Mouse (Mus musculus) heart, embryonic 16.5 days (tissue): ENCODE measurements around the gene Grk3. TPM values are rescaled to one million over a fixed set of nuclear protein-coding genes. Genes with fewer than 3 reads are reported as not detected.

Experiments
- ATAC-seq: fragments of 200-750 bp; cut with Nextera tagmentation; replicated peaks from 2 replicates; pipeline ENCODE4 v1.8.0; 2017; ENCODE audit warnings: moderate number of reproducible peaks; ENCODE audit not compliant: insufficient read depth, low FRiP score; ENCODE audit errors: extremely low read depth
- H3K27ac ChIP-seq: fragments of 300-500 bp; sonication (generic); 2 replicates; pipeline ENCODE4 v1.5.1; 2014; ENCODE audit warnings: mild to moderate bottlenecking, low read length, control low read depth, moderate library complexity
- H3K27me3 ChIP-seq: fragments of 300-500 bp; sonication (generic); 2 replicates; pipeline ENCODE4 v1.6.1; 2014; ENCODE audit warnings: low read length, mixed read lengths; ENCODE audit not compliant: control insufficient read depth, insufficient read depth
- H3K36me3 ChIP-seq: fragments of 300-500 bp; sonication (generic); 2 replicates; pipeline ENCODE4 v1.6.1; 2014; ENCODE audit not compliant: control insufficient read depth, insufficient read depth
- H3K4me1 ChIP-seq: fragments of 300-500 bp; sonication (generic); 2 replicates; pipeline ENCODE4 v1.6.1; 2014; ENCODE audit warnings: low read length, mixed read lengths; ENCODE audit not compliant: control insufficient read depth, insufficient read depth
- H3K4me2 ChIP-seq: fragments of 300-500 bp; sonication (generic); 2 replicates; pipeline ENCODE4 v1.6.1; 2014; ENCODE audit warnings: low read depth, mild to moderate bottlenecking, control low read depth, low read length
- H3K4me3 ChIP-seq: fragments of 300-500 bp; sonication (generic); 2 replicates; pipeline ENCODE4 v1.5.1; 2014; ENCODE audit warnings: mild to moderate bottlenecking, control low read depth, low read length
- H3K9ac ChIP-seq: fragments of 300-500 bp; sonication (generic); 2 replicates; pipeline ENCODE4 v1.6.1; 2014; ENCODE audit warnings: low read length, control low read depth
- H3K9me3 ChIP-seq: fragments of 300-500 bp; sonication (generic); replicated peaks from 2 replicates; pipeline ENCODE4 v1.6.1; 2016; ENCODE audit warnings: low read length; ENCODE audit not compliant: control insufficient read depth
- WGBS: fragments of 180-500 bp; shearing (Covaris S2); extraction: QIAGEN DNeasy Blood & Tissue Kit; methylation state at CpG from one replicate; pipeline ENCODE4 v1.1.7; 2014; 5-methylcytosine and 5-hydroxymethylcytosine counted together
- polyA plus RNA-seq: library from polyadenylated mRNA; unstranded; fragments of >200 nt; fragmentation: Nextera tagmentation; extraction: Ambion mirVana; gene quantifications from 2 replicates; pipeline ENCODE4 v1.2.1, GENCODE M21; 2015

Gene Grk3
- polyA plus RNA-seq, 1 experiment from 2014 or later, result 23.9 TPM

- H3K9me3 ChIP-seq, result 0 out of 2 replicates have a peak, but pooled peaks cover 2% of the 10 kb centered on the region
- H3K4me3 ChIP-seq, result no peak overlapping the region
- ATAC-seq, result no peak
- 86% methylated on average over 6 of the region's 6 CpGs for WGBS
- H3K27ac ChIP-seq, result no peak overlapping the region
- H3K9ac ChIP-seq, result no peak overlapping the region
- H3K4me2 ChIP-seq, result no peak overlapping the region
- no peaks in the 10 kb centered on the region for H3K36me3 ChIP-seq
- peaks cover 39% of the 10 kb centered on the region for H3K4me1 ChIP-seq
- no peaks in the 10 kb centered on the region for H3K27me3 ChIP-seq
These were observed 23.0 kb upstream of the Grk3 start for GRCm38 (mm10) chr5:113038601-113039000.

- Histone ChIP-seq H3K9me3 (0 out of 2 replicates have a peak, but pooled peaks cover 2% of the 10 kb centered on the region), H3K27ac (peak overlapping the region; percentile 41), H3K9ac (no peak overlapping the region), H3K4me3 (no peak overlapping the region), H3K36me3 (no peaks in the 10 kb centered on the region), H3K4me2 (peak overlapping the region; percentile 25; the same call in 1 of the 2 replicates), H3K27me3 (no peaks in the 10 kb centered on the region), H3K4me1 (peaks cover 19% of the 10 kb centered on the region)
- ATAC-seq, result peak; percentile 81
- WGBS, result 47% methylated on average over 10 of the region's 10 CpGs
These were observed 19.8 kb upstream of the Grk3 start for GRCm38 (mm10) chr5:113035094-113036047.

GRCm38 (mm10) chr5:113031201-113031754 is 15.7 kb upstream of the Grk3 start:
- Histone ChIP-seq H3K4me1 (peaks cover 19% of the 10 kb centered on the region), H3K4me3 (no peak overlapping the region), H3K36me3 (no peaks in the 10 kb centered on the region), H3K9ac (no peak overlapping the region), H3K9me3 (no peaks in the 10 kb centered on the region), H3K27me3 (no peaks in the 10 kb centered on the region), H3K27ac (no peak overlapping the region), H3K4me2 (no peak overlapping the region)
- WGBS, result 70% methylated on average over 15 of the region's 15 CpGs
- ATAC-seq, result no peak

GRCm38 (mm10) chr5:113030082-113030481 is 14.5 kb upstream of the Grk3 start:
- no peak overlapping the region for H3K4me2 ChIP-seq
- no peaks in the 10 kb centered on the region for H3K27me3 ChIP-seq
- no peaks in the 10 kb centered on the region for H3K36me3 ChIP-seq
- no peaks in the 10 kb centered on the region for H3K9me3 ChIP-seq
- no peak overlapping the region for H3K27ac ChIP-seq
- H3K9ac ChIP-seq, result no peak overlapping the region
- no peak for ATAC-seq
- WGBS, result 56% methylated on average over 3 of the region's 3 CpGs
- peaks cover 9% of the 10 kb centered on the region for H3K4me1 ChIP-seq
- H3K4me3 ChIP-seq, result no peak overlapping the region

- H3K36me3 ChIP-seq, result no peaks in the 10 kb centered on the region
- no peak for ATAC-seq
- no peak overlapping the region for H3K27ac ChIP-seq
- no peak overlapping the region for H3K4me2 ChIP-seq
- H3K4me1 ChIP-seq, result peaks cover 8% of the 10 kb centered on the region
- H3K27me3 ChIP-seq, result no peaks in the 10 kb centered on the region
- H3K9ac ChIP-seq, result no peak overlapping the region
- H3K4me3 ChIP-seq, result no peak overlapping the region
- no peaks in the 10 kb centered on the region for H3K9me3 ChIP-seq
- WGBS, result 80% methylated on average over 5 of the region's 5 CpGs
These were observed 11.1 kb upstream of the Grk3 start for GRCm38 (mm10) chr5:113026706-113027105.

GRCm38 (mm10) chr5:113024154-113024764 is 8.7 kb upstream of the Grk3 start:
- Histone ChIP-seq H3K4me3 (no peak overlapping the region), H3K36me3 (no peaks in the 10 kb centered on the region), H3K4me2 (peak overlapping the region; percentile 45), H3K27ac (peak overlapping the region; percentile 28; the same call in 1 of the 2 replicates), H3K4me1 (peaks cover 8% of the 10 kb centered on the region), H3K9ac (no peak overlapping the region; the same call in 1 of the 2 replicates), H3K9me3 (no peaks in the 10 kb centered on the region), H3K27me3 (no peaks in the 10 kb centered on the region)
- ATAC-seq, result peak; percentile 32
- WGBS, result 32% methylated on average over 18 of the region's 18 CpGs

GRCm38 (mm10) chr5:113018190-113018589 is 2.6 kb upstream of the Grk3 start:
- no peak overlapping the region for H3K4me3 ChIP-seq
- peak overlapping the region; percentile 6; the same call in 1 of the 2 replicates for H3K4me2 ChIP-seq
- H3K36me3 ChIP-seq, result no peaks in the 10 kb centered on the region
- no peak for ATAC-seq
- H3K27ac ChIP-seq, result no peak overlapping the region
- no peak overlapping the region for H3K9ac ChIP-seq
- H3K9me3 ChIP-seq, result no peaks in the 10 kb centered on the region
- WGBS, result 32% methylated on average over 8 of the region's 8 CpGs
- peaks cover 21% of the 10 kb centered on the region for H3K4me1 ChIP-seq
- no peaks in the 10 kb centered on the region for H3K27me3 ChIP-seq

- H3K9ac ChIP-seq, result no peak overlapping the region
- no peaks in the 10 kb centered on the region for H3K27me3 ChIP-seq
- peaks cover 21% of the 10 kb centered on the region for H3K4me1 ChIP-seq
- no peak overlapping the region for H3K4me3 ChIP-seq
- ATAC-seq, result no peak
- WGBS, result 88% methylated on average over 1 of the region's 1 CpGs
- H3K4me2 ChIP-seq, result no peak overlapping the region
- H3K36me3 ChIP-seq, result no peaks in the 10 kb centered on the region
- H3K9me3 ChIP-seq, result no peaks in the 10 kb centered on the region
- no peak overlapping the region for H3K27ac ChIP-seq
These were observed 1.4 kb upstream of the Grk3 start for GRCm38 (mm10) chr5:113017004-113017403.
